Mouse (Mus musculus): Measurements from ENCODE around the gene Jak2.

Gene Jak2

DNA sequence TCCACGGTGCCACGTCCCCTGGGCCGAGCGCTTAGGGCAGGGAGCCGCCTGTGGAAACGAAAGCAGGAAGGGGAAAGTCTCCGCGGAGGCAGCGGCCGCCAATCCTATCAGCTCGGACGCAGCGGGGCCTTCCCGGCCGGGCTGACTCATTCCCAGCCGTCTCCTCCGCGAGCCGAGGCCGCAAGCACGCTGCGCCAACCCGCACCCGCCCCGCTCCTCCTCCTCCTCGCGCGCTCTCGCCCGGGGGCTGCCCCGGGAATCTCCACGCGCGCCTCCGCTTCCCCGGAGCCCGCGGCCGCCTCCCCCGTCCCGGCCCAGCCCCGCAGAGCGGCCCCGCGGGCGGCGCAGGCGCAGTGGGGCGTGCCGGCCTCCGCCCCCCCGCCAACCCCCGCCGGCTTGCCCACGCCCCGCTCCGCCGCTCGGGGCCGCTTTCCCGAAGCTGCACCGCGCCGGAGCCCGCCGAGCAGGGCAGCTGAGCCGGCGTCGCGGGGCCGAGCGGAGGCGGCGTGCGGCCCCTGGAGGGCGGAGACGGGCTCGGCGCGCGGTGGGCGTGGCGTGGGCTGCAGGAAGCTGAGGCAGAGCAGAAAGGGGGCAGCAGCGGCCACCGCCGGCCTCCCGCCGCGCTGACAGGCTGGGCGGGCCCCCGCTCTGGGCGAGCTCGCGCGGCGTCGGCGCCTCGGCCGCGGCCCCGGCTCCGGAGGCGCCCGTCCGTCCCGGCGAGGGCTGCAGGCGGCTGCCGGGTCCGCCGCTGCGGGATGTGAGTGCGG lies at the start of gene Jak2:
Gene Jak2, plus strand, starts transcription at position 638 of the 767 bp plus-strand sequence.
- DNase-seq (ENCODE audit: extremely low spot score, low spot score) = peak; percentile 88

DNA sequence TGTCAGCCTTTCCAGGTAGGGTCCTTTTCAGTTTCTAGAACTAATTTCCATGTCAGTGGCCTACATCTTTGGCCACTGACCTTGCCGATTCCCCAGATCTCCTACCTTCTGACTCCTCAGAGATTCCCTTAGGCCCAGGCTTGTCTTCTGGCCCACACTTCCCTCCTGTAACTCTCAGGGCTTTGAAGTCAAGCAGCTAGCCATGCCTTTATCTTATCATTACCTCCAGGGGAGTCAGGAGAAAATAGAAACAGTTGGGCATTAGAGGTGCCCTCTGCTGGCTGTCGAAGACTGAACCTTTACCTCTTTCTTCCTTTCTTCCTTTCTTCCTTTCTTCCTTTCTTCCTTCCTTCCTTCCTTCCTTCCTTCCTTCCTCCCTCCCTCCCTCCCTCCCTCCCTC lies 48.3 kb upstream of the Jak2 start:
- no peak for DNase-seq (ENCODE audit: extremely low spot score, low spot score)

DNA sequence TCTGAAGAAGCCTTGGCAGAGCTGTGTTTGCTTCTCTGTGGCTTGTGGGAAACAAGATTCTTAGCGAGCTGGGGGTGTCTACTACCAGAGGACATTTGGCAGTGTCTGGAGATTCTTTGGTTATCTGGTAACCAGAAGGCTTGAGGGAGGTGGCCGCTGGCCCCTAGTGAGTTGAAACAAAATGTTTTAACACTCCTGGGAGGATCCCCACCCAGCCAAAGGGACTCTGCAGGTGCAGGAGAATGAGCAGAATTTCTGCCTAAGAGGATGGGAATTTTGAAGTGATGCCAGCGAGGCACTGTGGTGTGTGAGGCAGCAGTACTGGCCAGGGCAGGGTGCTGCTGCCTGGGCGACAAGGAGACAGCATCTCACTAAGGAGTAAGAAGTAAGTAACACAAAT lies 47.0 kb upstream of the Jak2 start:
- DNase-seq (ENCODE audit: extremely low spot score, low spot score) = no peak

DNA sequence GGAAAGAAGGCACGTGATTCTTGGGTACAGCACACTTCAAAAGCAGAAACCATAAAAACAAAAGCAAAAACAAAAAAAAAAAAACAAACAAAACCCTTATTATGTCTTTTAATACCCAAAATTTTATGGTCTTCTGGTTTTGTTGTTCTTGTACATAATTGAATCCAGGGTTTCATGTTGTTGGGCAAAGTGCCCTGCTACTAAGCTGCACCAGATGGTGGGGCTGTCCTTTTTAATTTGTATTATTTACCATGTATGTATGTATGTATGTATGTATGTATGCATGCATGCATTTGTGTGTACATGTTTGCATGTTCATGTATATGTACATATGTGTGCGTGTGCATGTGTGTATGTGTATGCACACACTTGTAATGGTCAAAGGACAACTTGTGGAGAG lies 46.4 kb upstream of the Jak2 start:
- DNase-seq (ENCODE audit: extremely low spot score, low spot score) = no peak

DNA sequence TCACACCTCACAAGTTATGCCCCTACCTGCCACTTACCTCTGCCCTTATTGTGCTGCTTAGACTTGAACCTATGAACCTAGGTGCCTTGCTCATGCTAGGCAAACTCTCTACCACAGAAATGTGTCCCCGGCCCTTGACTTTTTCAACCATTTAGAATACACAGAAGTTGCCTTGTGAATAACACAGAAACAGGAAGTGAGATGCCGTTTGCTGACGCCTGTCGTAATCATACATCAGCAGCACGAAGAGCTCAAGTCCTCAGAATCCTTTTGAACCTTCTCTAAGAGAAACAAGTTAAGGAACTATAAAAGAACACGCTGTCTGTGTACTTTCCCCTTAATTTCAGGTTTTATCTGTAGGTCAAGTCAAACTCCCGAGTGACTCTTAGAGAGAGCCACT lies 41.7 kb upstream of the Jak2 start:
- DNase-seq (ENCODE audit: extremely low spot score, low spot score) = no peak

DNA sequence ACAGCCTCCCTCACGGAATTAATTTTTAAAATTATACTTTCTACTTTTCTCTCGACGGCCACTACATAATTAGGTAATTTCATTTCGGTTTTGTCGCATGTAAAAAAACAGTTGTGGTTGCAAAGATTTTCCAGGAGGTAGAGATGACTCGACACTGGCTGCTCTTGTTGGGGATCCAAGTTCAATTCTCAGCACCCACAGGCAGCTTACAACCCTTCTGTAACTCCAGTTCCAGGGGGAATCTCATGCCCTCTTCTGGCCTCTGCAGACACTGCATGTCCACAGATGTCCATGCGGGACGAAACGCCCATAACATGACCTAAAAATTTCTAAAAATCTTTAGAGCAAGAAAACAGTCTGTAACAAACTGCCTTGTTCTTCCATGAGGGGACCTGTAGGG lies 41.3 kb upstream of the Jak2 start:
- DNase-seq (ENCODE audit: extremely low spot score, low spot score) = no peak

DNA sequence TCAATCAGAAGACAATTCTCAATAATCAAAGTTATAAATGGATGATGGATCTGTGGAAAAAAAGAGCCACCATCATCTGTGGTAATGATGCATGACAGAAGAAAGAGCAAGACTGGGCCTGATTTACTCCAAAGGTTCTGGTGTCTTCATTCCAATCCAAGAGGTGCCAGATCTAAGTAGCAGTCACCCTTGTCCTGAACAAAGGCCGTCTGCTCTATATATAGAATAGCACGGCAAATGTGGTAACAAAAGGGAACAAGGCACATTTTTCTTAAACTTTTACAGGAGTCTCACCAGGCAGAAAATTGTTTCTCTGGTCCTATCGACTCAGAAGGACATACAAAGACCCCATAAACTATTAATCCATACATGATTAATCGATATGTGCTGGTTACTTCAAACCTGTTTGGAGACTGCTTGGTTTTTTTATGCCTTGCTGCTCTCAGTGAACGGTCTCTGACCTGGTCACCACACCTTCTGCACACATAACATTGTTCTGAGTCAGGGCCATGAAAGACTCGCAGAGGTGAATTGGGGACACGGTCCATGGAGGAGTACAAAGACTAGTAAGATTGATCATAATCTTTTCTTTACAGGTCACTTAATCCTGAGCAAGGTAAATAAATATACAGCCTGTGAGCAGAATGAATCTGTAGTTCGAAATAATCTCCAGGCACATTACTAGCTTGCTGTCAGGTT lies 35.7 kb upstream of the Jak2 start:
- DNase-seq (ENCODE audit: extremely low spot score, low spot score) = no peak

DNA sequence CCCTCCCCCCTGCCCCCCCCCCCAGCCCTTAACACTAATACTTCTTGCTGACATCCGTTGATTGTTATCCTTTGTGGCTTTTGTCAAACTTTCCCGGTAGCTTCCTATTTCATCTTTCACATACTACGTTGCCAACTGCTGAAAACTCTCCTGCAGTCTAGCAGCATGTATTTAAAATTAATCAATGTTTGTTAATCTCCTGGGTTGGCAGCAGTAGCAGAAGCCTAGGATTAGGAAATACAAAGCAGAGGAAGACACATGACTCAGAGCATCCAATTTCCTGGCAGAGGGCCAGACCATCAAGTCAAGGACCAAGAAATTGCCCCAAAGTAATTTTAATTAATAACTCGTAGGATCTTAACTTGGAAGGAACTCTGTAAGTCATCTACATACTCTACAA lies 29.8 kb upstream of the Jak2 start:
- DNase-seq (ENCODE audit: extremely low spot score, low spot score) = no peak

DNA sequence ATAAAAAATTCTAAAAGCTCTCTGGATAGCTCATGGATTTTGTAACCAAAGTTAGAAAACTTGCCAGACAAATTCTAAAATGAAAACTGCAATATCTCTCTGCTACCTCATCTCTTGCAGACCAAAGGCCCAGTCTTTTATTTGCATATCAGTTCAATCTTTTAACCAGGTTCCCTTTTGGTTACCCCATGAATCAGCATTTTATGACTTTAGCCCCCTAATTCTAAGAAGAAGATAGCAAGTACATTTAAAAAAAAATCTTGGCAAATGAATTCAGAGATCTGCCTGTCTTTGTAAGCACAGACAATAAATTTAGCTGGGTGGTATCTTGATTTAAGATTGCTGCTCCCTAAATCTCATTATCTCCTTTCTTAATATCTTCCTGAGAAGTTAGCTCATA lies 26.7 kb upstream of the Jak2 start:
- no peak for DNase-seq (ENCODE audit: extremely low spot score, low spot score)

DNA sequence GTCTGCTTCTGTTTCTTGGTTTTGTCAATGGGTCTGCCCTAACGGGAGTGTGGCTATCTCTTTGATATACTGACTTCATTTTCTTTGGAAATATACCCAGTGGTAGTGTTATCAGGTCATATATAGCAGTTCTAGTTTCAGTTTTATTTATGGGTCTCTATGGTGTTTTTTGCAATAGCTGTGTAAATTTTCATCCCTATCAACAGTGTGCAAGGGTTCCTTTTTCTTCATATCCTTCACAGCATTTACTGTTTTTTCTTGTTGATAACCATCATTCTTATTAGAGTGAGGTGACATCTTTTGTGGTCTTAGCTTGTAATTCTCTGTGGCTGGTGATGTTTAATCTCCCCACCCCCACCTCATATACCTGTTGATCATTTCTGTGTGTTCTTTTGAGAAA lies 24.6 kb upstream of the Jak2 start:
- DNase-seq (ENCODE audit: extremely low spot score, low spot score) = no peak

DNA sequence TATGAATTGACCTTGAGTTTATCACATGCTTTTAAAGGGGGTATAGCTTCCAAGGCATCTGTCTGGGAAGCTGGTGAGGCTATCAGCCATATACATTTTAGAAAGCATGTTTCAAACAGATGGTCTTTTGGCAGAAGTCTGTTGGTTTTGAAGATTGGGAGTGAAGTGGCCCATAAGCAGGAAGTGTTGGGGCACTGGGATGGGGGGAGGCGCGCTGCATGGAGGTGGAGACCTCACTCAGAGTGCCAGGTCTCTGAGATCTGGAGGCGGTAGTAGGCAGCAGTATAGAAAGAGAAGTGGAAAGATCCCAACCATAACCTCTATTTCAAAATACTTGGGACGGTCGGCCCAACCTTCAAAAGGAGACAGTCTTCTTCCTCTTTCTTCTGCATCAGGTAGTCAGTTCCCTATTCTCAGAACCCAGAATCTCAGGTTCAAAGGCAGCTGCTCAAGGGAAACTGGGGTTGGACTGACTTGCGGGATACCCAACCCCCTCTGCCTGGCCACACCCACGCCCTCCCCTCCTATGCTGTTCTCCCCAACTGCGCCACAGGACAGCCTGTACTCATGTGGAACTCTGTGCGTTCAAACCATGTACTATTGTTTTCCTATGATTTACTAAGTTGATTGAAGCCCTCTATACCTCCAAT lies 23.6 kb upstream of the Jak2 start:
- no peak for DNase-seq (ENCODE audit: extremely low spot score, low spot score)

DNA sequence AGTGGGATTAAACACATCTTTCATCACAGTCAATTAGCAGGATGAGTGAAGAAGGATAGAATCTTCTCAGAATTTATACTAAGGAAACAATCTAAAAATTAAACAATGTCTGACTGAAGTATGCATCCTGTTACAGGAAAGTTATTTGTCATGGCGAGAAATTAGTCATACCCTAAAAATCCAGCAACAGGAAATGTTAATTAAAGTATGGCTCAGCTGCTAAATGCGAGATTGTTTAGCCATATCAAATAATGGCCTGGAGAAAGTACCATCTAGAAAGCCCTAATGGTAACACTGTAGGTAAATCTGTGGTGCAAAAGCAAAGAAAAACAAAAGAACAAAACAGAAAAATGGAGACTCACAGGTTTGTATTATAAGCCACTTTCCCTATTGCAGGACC lies 22.6 kb upstream of the Jak2 start:
- no peak for DNase-seq (ENCODE audit: extremely low spot score, low spot score)

DNA sequence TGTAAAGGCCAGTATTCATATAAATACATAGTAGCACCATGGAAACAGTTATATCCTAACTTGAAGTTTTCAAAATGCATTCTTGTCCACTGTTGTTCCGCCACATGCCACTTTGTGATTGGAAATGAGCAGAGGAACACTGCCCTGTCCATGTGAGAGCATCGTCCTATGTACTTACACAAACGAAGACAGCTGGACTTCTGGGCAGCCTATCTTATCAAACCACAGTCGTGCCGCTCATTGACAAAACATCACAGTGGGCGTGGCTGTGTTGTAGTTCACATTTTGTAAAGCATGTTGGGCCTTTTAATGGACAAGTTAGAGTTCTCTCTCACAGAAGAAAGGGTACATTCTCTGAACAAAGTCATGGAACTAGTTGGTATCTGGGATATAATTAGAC lies 18.9 kb upstream of the Jak2 start:
- no peak for DNase-seq (ENCODE audit: extremely low spot score, low spot score)

DNA sequence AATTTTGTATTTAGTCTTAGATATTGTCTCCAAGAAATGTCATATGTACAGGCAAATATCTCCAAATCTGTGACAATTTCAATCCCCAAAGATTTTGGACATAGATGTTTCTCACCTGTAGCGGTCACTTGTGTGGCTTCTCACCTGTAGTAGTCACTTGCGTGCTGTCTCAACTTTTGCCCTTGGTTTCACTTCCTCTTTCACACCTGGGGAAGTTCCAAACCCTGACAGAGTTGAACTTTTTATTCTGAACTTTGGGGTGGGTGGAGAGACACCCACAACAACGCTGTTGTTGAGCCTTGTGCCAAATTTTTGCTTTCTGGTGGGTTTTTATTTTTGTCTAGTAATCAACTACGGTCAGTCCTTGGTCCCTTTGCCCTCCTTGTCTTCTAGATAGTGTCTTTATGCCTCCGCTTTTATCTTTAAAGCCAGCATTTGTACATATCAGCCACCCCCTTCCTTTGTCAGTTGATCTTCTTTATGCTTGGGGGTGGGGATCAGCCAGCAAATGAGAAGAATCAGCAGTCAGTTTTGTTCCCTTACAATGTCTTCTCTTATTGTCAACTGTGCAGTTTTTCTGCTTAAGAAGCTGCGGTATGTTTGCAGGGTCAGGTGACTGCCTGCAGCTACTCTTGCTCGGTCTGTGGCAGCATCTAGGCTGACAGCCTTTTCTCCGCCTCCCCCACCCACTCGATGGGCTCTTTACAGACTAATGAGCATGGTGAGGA lies 14.8 kb upstream of the Jak2 start:
- no peak for DNase-seq (ENCODE audit: extremely low spot score, low spot score)

DNA sequence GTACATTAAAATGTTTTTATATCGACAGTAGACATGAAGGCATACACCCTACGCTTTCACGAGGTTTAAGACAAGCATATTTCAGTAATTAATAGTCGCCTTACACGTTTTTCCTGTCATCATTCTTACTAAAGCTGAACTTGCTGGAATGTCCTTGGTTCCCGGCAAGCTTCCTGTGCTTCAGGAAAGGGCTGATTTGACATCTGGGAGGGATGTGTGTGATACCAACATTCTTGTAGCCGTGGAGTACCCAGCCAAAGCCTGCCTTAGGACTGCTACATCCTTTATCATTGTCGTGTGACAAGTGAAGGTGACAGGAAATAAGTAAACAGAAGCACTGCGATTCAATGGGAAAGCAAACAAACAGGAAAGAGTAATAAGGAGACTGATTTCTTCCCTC lies 13.5 kb upstream of the Jak2 start:
- DNase-seq (ENCODE audit: extremely low spot score, low spot score) = no peak

DNA sequence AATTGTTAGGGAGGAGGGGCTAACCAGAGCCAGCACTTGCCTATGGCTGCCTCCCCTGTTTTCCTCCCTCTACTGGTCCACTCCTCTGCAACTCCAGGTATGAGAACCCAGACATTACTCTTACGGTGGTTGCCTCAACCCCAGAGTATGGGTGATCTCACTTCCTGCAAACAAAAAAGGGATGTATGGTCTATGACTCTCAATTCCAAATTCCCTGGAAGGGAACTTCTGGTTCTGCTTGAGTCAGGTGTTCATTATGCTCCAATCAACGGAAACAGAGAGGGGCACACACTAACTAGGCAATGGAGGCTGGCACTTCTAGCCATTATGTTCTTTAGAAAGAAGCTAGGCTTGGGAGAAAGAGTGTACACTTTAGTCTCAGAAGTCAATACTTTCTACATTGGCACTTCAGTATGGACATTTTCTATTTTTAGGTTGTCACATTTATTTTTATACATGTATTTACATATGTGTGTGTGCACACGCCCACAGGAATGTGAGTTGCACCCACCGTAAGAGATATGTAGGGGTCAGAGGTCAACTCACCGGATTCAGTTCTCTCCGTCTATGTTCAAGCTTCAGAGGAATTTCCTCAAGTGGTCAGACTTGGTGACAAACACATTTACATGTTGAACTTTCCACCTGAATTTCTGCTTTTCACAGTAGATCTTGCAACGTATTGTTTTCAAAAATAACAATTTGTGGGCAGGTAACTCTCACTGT lies 12.0 kb upstream of the Jak2 start:
- DNase-seq (ENCODE audit: extremely low spot score, low spot score) = no peak

DNA sequence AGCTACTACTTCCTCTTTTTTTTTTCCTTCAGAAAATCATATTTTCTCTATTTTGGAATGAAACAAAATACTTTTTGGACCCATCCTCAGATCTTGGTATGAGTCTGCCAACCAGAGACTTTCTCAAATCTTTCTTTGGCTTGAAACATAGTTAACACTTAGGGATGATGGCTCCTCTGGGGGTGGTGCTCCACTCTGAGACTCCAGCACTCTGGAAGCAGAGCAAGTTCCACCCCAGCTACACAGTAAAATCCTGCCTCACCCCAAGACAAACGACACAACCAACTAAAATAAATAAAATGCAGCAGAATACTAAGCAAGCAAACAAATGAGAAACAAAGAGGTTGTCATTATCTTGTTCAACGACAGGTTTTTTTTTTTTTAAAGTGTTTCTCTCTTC lies 11.0 kb upstream of the Jak2 start:
- DNase-seq (ENCODE audit: extremely low spot score, low spot score) = no peak

DNA sequence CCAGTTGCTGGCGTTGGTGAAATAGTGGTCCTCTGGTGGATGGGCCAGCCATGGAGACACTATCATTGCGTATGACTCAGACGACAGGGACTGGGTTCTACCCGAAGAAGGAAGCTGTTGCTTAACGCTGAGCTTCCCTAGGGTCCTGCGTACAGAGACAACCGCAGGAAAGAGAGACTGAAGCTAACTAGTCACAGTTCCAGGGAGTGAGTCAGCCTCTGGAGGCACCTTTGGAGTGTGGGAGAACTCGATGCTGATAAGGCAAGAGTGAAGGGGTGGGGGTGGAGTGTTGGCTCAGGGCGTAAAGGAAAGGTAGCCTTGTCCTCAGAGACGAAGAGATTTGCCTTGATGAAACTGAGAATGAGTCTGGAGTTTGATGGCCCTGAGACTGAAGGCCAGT lies 10.0 kb upstream of the Jak2 start:
- DNase-seq (ENCODE audit: extremely low spot score, low spot score) = no peak

DNA sequence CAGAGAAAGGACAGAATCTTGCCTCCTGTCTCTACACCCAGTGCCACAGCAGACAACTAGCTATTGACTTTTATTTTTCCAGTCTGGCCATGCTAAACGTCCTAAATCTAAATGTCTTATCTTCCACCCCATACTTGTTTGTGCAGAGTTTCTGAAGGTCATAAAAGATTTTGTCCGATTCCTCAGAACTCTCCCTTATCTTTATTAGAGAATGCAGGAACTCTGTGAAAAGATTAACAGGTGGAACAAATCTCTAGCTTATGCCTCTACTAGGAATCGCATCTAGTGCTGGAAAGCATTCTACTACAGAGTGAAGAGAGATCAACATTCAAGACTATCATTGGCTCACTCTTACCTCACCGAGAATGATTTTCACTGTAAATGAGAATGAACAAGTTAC lies 1.7 kb upstream of the Jak2 start:
- no peak for DNase-seq (ENCODE audit: extremely low spot score, low spot score)

DNA sequence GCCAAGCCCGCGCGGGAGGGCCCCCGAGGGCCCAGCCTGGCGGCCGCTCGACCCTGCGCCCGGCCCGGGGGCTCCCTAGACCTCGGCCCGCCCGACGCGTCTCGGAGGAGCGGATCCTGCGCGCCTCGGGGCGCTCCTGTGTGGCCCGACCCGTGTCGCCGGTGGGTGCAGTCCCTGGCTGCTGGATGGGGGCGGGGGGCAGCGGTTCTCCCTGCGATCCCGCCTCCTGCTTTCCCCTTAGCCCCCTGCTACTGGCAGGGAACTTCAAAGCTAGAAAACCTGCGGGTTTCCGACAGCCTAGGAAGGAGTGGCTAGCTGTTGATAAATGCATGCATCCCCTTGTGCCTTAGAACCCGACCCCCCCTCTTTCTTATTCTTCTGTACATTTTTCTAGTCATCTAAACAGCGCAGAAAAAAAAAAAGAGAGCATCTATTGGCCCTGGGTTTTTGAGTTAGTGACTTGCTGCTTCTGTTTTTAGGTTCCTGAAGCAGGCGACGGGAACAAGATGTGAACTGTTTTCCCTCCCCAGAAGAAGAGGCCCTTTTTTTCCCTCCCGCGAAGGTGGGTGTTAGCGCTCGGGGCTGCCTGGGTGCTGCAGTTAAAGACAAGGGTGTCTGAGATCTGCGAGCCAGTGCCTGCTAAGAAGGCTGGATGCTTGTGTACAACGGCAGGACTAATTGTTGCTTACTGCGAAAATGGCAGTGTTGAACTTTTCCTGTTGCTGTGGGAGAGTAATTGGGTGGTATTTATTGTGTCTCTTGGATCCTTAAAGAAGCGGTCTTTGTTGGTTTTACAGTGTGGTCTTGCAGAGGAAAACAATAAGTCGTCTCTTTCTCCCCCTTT lies 552 bp downstream of the Jak2 start:
- DNase-seq (ENCODE audit: extremely low spot score, low spot score) = peak; percentile 77
